Mouse (Mus musculus): ENCODE results near the gene Asphd1. TPM values are rescaled to one million over a fixed set of nuclear protein-coding genes. Genes with fewer than 3 reads are reported as not detected.

Asphd1 gene
- polyA plus RNA-seq, 1 experiment: 0.36 TPM

- no peak for TF ChIP-seq CTCF (IDR thresholded peaks at IDR 0.05; ENCODE audit: low read depth, low read length)
- no peak for TF ChIP-seq POLR2A (IDR thresholded peaks at IDR 0.05; ENCODE audit: insufficient read depth, low read length)
- no peak for TF ChIP-seq EP300 (IDR thresholded peaks at IDR 0.05; ENCODE audit: insufficient read depth, low read depth, low read length)
- Histone ChIP-seq H3K9ac (ENCODE audit: low read depth, poor library complexity, severe bottlenecking) (no peak overlapping the region), H3K9me3 (replicated peaks; ENCODE audit: control insufficient read depth, insufficient read depth, low read length, poor library complexity, severe bottlenecking) (no peaks in the 10 kb centered on the region), H3K36me3 (ENCODE audit: control insufficient read depth, insufficient read depth, low read length, poor library complexity, severe bottlenecking) (no peaks in the 10 kb centered on the region), H3K4me3 (ENCODE audit: low read depth, low read length) (no peak overlapping the region), H3K4me1 (ENCODE audit: control insufficient read depth, insufficient read depth, low read length) (no peaks in the 10 kb centered on the region), H3K27me3 (ENCODE audit: control insufficient read depth, insufficient read depth, low read length, poor library complexity, severe bottlenecking) (no peaks in the 10 kb centered on the region), H3K27ac (ENCODE audit: insufficient read depth, low read length) (no peak overlapping the region)
These were observed 10.4 kb upstream of the Asphd1 start for GRCm38 (mm10) chr7:126959780-126960179.

GRCm38 (mm10) chr7:126955125-126955524 lies 5.7 kb upstream of the Asphd1 start:
- no peak overlapping the region for H3K9ac ChIP-seq (ENCODE audit: low read depth, poor library complexity, severe bottlenecking)
- H3K9me3 ChIP-seq (replicated peaks; ENCODE audit: control insufficient read depth, insufficient read depth, low read length, poor library complexity, severe bottlenecking): no peaks in the 10 kb centered on the region
- no peak overlapping the region for H3K4me3 ChIP-seq (ENCODE audit: low read depth, low read length)
- no peaks in the 10 kb centered on the region for H3K27me3 ChIP-seq (ENCODE audit: control insufficient read depth, insufficient read depth, low read length, poor library complexity, severe bottlenecking)
- TF ChIP-seq POLR2A (IDR thresholded peaks at IDR 0.05; ENCODE audit: insufficient read depth, low read length): no peak
- TF ChIP-seq EP300 (IDR thresholded peaks at IDR 0.05; ENCODE audit: insufficient read depth, low read depth, low read length): no peak
- no peak for TF ChIP-seq CTCF (IDR thresholded peaks at IDR 0.05; ENCODE audit: low read depth, low read length)
- no peaks in the 10 kb centered on the region for H3K4me1 ChIP-seq (ENCODE audit: control insufficient read depth, insufficient read depth, low read length)
- no peaks in the 10 kb centered on the region for H3K36me3 ChIP-seq (ENCODE audit: control insufficient read depth, insufficient read depth, low read length, poor library complexity, severe bottlenecking)
- H3K27ac ChIP-seq (ENCODE audit: insufficient read depth, low read length): no peak overlapping the region

GRCm38 (mm10) chr7:126952646-126953045 lies 3.3 kb upstream of the Asphd1 start:
- TF ChIP-seq POLR2A (IDR thresholded peaks at IDR 0.05; ENCODE audit: insufficient read depth, low read length) (no peak), CTCF (IDR thresholded peaks at IDR 0.05; ENCODE audit: low read depth, low read length) (no peak), EP300 (IDR thresholded peaks at IDR 0.05; ENCODE audit: insufficient read depth, low read depth, low read length) (no peak)
- H3K4me3 ChIP-seq (ENCODE audit: low read depth, low read length): no peak overlapping the region

GRCm38 (mm10) chr7:126951741-126952140 lies 2.4 kb upstream of the Asphd1 start:
- Histone ChIP-seq H3K27me3 (ENCODE audit: control insufficient read depth, insufficient read depth, low read length, poor library complexity, severe bottlenecking) (no peaks in the 10 kb centered on the region), H3K9ac (ENCODE audit: low read depth, poor library complexity, severe bottlenecking) (no peak overlapping the region), H3K9me3 (replicated peaks; ENCODE audit: control insufficient read depth, insufficient read depth, low read length, poor library complexity, severe bottlenecking) (no peaks in the 10 kb centered on the region), H3K4me3 (ENCODE audit: low read depth, low read length) (no peak overlapping the region), H3K27ac (ENCODE audit: insufficient read depth, low read length) (no peak overlapping the region), H3K36me3 (ENCODE audit: control insufficient read depth, insufficient read depth, low read length, poor library complexity, severe bottlenecking) (no peaks in the 10 kb centered on the region), H3K4me1 (ENCODE audit: control insufficient read depth, insufficient read depth, low read length) (no peaks in the 10 kb centered on the region)
- TF ChIP-seq POLR2A (IDR thresholded peaks at IDR 0.05; ENCODE audit: insufficient read depth, low read length) (no peak), EP300 (IDR thresholded peaks at IDR 0.05; ENCODE audit: insufficient read depth, low read depth, low read length) (no peak), CTCF (IDR thresholded peaks at IDR 0.05; ENCODE audit: low read depth, low read length) (no peak)

More at GRCm38 (mm10) chr7:126952646-126953045, 3.3 kb upstream of the Asphd1 start:
- no peaks in the 10 kb centered on the region for H3K36me3 ChIP-seq (ENCODE audit: control insufficient read depth, insufficient read depth, low read length, poor library complexity, severe bottlenecking)
- no peaks in the 10 kb centered on the region for H3K9me3 ChIP-seq (replicated peaks; ENCODE audit: control insufficient read depth, insufficient read depth, low read length, poor library complexity, severe bottlenecking)
- no peaks in the 10 kb centered on the region for H3K27me3 ChIP-seq (ENCODE audit: control insufficient read depth, insufficient read depth, low read length, poor library complexity, severe bottlenecking)
- no peaks in the 10 kb centered on the region for H3K4me1 ChIP-seq (ENCODE audit: control insufficient read depth, insufficient read depth, low read length)
- H3K27ac ChIP-seq (ENCODE audit: insufficient read depth, low read length): no peak overlapping the region
- H3K9ac ChIP-seq (ENCODE audit: low read depth, poor library complexity, severe bottlenecking): no peak overlapping the region

- Histone ChIP-seq H3K36me3 (ENCODE audit: control insufficient read depth, insufficient read depth, low read length, poor library complexity, severe bottlenecking) (no peaks in the 10 kb centered on the region), H3K9ac (ENCODE audit: low read depth, poor library complexity, severe bottlenecking) (no peak overlapping the region), H3K27ac (ENCODE audit: insufficient read depth, low read length) (no peak overlapping the region), H3K27me3 (ENCODE audit: control insufficient read depth, insufficient read depth, low read length, poor library complexity, severe bottlenecking) (no peaks in the 10 kb centered on the region), H3K4me1 (ENCODE audit: control insufficient read depth, insufficient read depth, low read length) (no peaks in the 10 kb centered on the region), H3K4me3 (ENCODE audit: low read depth, low read length) (peak overlapping the region; percentile 22), H3K9me3 (replicated peaks; ENCODE audit: control insufficient read depth, insufficient read depth, low read length, poor library complexity, severe bottlenecking) (no peaks in the 10 kb centered on the region)
- no peak for TF ChIP-seq POLR2A (IDR thresholded peaks at IDR 0.05; ENCODE audit: insufficient read depth, low read length)
- TF ChIP-seq EP300 (IDR thresholded peaks at IDR 0.05; ENCODE audit: insufficient read depth, low read depth, low read length): no peak
- no peak for TF ChIP-seq CTCF (IDR thresholded peaks at IDR 0.05; ENCODE audit: low read depth, low read length)
These were observed 1.5 kb upstream of the Asphd1 start for GRCm38 (mm10) chr7:126950647-126951615.
